7 mouse cellular contexts compared by ENCODE assay signal in genomic region chr12:85280845-85281651, GRCm38 (mm10). TPM values are rescaled to one million over a fixed set of nuclear protein-coding genes. Genes with fewer than 3 reads are reported as not detected.
DNase-seq lines count a peak whose midpoint lies in the region; ATAC-seq and TF ChIP-seq lines count a peak whose summit lies in the region.

No protein-coding gene starts in this region.

- no peak for TF ChIP-seq POLR2A in limb, embryonic 14.5 days (IDR thresholded peaks at IDR 0.05; ENCODE audit: borderline replicate concordance, extremely low read depth, insufficient read depth, insufficient read length)

- H3K9ac ChIP-seq in lung, postnatal 0 days (replicated peaks; ENCODE audit: low read depth), result no peak overlapping the region
- H3K9ac ChIP-seq in forebrain, embryonic 13.5 days, result no peak overlapping the region
- no peak overlapping the region for H3K9ac ChIP-seq in limb, embryonic 14.5 days (ENCODE audit: low read depth, low read length, severe bottlenecking)
- H3K9ac ChIP-seq in stomach, embryonic 15.5 days, result no peak overlapping the region

- H3K9me3 ChIP-seq in lung, postnatal 0 days (ENCODE audit: low read length), result no peaks in the 10 kb centered on the region
- H3K9me3 ChIP-seq in forebrain, embryonic 13.5 days (replicated peaks), result no peaks in the 10 kb centered on the region
- no peaks in the 10 kb centered on the region for H3K9me3 ChIP-seq in limb, embryonic 14.5 days (ENCODE audit: control insufficient read depth, low read length)
- H3K9me3 ChIP-seq in stomach, embryonic 15.5 days, result no peaks in the 10 kb centered on the region

- peak; percentile 25 for DNase-seq in lung, postnatal 0 days (ENCODE audit: low spot score)
- no peak for DNase-seq in lung, postnatal 10 days
- no peak for DNase-seq in limb, embryonic 14.5 days (ENCODE audit: low spot score)
- no peak for DNase-seq in frontal cortex, postnatal 36 days (ENCODE audit: low spot score in 2 of 2)
- DNase-seq in adipocyte (ENCODE audit: low spot score), result no peak

- H3K4me2 ChIP-seq in lung, postnatal 0 days (replicated peaks; ENCODE audit: low read depth, low read length), result peak overlapping the region; percentile 89
- H3K4me2 ChIP-seq in forebrain, embryonic 13.5 days, result peak overlapping the region; percentile 86
- H3K4me2 ChIP-seq in limb, embryonic 14.5 days (replicated peaks; ENCODE audit: low read depth, low read length, severe bottlenecking), result peak overlapping the region; percentile 93
- peak overlapping the region; percentile 69 for H3K4me2 ChIP-seq in stomach, embryonic 15.5 days

- H3K4me1 ChIP-seq in lung, postnatal 0 days (ENCODE audit: insufficient read depth, low read depth, low read length), result no peaks in the 10 kb centered on the region
- peaks cover 15% of the 10 kb centered on the region for H3K4me1 ChIP-seq in forebrain, embryonic 13.5 days
- peaks cover 5% of the 10 kb centered on the region for H3K4me1 ChIP-seq in limb, embryonic 14.5 days (ENCODE audit: control insufficient read depth, insufficient read depth, low read length)
- H3K4me1 ChIP-seq in stomach, embryonic 15.5 days, result peaks cover 3% of the 10 kb centered on the region; the same call in 1 of the 2 replicates

- no peak for TF ChIP-seq EP300 in lung, postnatal 0 days (IDR thresholded peaks at IDR 0.05)

- no peaks in the 10 kb centered on the region for H3K36me3 ChIP-seq in lung, postnatal 0 days (ENCODE audit: insufficient read depth, low read length)
- H3K36me3 ChIP-seq in forebrain, embryonic 13.5 days (ENCODE audit: poor library complexity, severe bottlenecking), result no peaks in the 10 kb centered on the region
- no peaks in the 10 kb centered on the region for H3K36me3 ChIP-seq in limb, embryonic 14.5 days (ENCODE audit: control insufficient read depth, insufficient read depth, low read length)
- no peaks in the 10 kb centered on the region for H3K36me3 ChIP-seq in stomach, embryonic 15.5 days

- no peak for ATAC-seq in lung, postnatal 0 days
- ATAC-seq in forebrain, embryonic 13.5 days, result no peak; the same call in 1 of the 2 replicates
- ATAC-seq in limb, embryonic 14.5 days (ENCODE audit: low FRiP score, low read depth), result 0 out of 2 replicates have a peak, but pooled peaks have one; percentile 11
- ATAC-seq in stomach, embryonic 15.5 days (ENCODE audit: insufficient read depth, low FRiP score, low read depth), result no peak

- no peak overlapping the region for H3K27ac ChIP-seq in lung, postnatal 0 days (ENCODE audit: low read length)
- peak overlapping the region; percentile 40; the same call in 1 of the 2 replicates for H3K27ac ChIP-seq in forebrain, embryonic 13.5 days
- H3K27ac ChIP-seq in limb, embryonic 14.5 days (replicated peaks; ENCODE audit: low read depth, low read length), result no peak overlapping the region
- H3K27ac ChIP-seq in stomach, embryonic 15.5 days, result no peak overlapping the region

- no peak for TF ChIP-seq CTCF in lung, postnatal 0 days (IDR thresholded peaks at IDR 0.05)

- WGBS in lung, postnatal 0 days, result 65% methylated on average over 12 of the region's 12 CpGs
- 48% methylated on average over 12 of the region's 12 CpGs for WGBS in forebrain, embryonic 13.5 days
- WGBS in limb, embryonic 14.5 days, result 66% methylated on average over 12 of the region's 12 CpGs
- WGBS in stomach, embryonic 15.5 days, result 58% methylated on average over 12 of the region's 12 CpGs

- H3K27me3 ChIP-seq in lung, postnatal 0 days (replicated peaks; ENCODE audit: insufficient read depth, low read length), result no peaks in the 10 kb centered on the region
- H3K27me3 ChIP-seq in forebrain, embryonic 13.5 days, result no peaks in the 10 kb centered on the region
- H3K27me3 ChIP-seq in limb, embryonic 14.5 days (ENCODE audit: control insufficient read depth, insufficient read depth, low read length), result no peaks in the 10 kb centered on the region
- H3K27me3 ChIP-seq in stomach, embryonic 15.5 days (replicated peaks), result no peaks in the 10 kb centered on the region

- H3K4me3 ChIP-seq in lung, postnatal 0 days (ENCODE audit: low read depth, low read length), result peak overlapping the region; percentile 72; the same call in 1 of the 2 replicates
- H3K4me3 ChIP-seq in forebrain, embryonic 13.5 days, result peak overlapping the region; percentile 81
- H3K4me3 ChIP-seq in limb, embryonic 14.5 days (replicated peaks; ENCODE audit: low read length), result peak overlapping the region; percentile 78
- no peak overlapping the region for H3K4me3 ChIP-seq in stomach, embryonic 15.5 days (replicated peaks)

RNA-seq across cellular contexts. Expression of gene Acyp1, which starts 7.2 kb away (rescaled TPM):
- polyA plus RNA-seq in lung, postnatal 0 days (2015; fragmentation: Nextera tagmentation; extraction: Ambion mirVana), result 54.9 and 68.2 TPM in 2 replicates
- 69.2 and 75.7 TPM in 2 replicates for polyA plus RNA-seq in forebrain, embryonic 13.5 days (2015; fragmentation: Nextera tagmentation; extraction: Ambion mirVana)
- polyA plus RNA-seq in limb, embryonic 14.5 days (2012; rRNA removed), result 20.2 and 32.3 TPM in 2 replicates
- 40.6 and 45.3 TPM in 2 replicates for polyA plus RNA-seq in limb, embryonic 14.5 days (2014; fragmentation: Nextera tagmentation; extraction: Ambion mirVana)
- polyA plus RNA-seq in stomach, embryonic 15.5 days (2015; fragmentation: Nextera tagmentation; extraction: Ambion mirVana), result 52.6 and 55.6 TPM in 2 replicates

RNA-seq across cellular contexts. Expression of gene Zc2hc1c, which starts 7.3 kb away (rescaled TPM):
- polyA plus RNA-seq in lung, postnatal 0 days (2015; fragmentation: Nextera tagmentation; extraction: Ambion mirVana), result 2.6 and 2.7 TPM in 2 replicates
- 1.0 and 1.4 TPM in 2 replicates for polyA plus RNA-seq in forebrain, embryonic 13.5 days (2015; fragmentation: Nextera tagmentation; extraction: Ambion mirVana)
- polyA plus RNA-seq in limb, embryonic 14.5 days (2012; rRNA removed), result 0.65 and 0.75 TPM in 2 replicates
- 1.5 and 1.6 TPM in 2 replicates for polyA plus RNA-seq in limb, embryonic 14.5 days (2014; fragmentation: Nextera tagmentation; extraction: Ambion mirVana)
- 2.2 TPM in 2 replicates for polyA plus RNA-seq in stomach, embryonic 15.5 days (2015; fragmentation: Nextera tagmentation; extraction: Ambion mirVana)

RNA-seq across cellular contexts. Expression of gene Mlh3, which starts 10.6 kb away (rescaled TPM):
- polyA plus RNA-seq in lung, postnatal 0 days (2015; fragmentation: Nextera tagmentation; extraction: Ambion mirVana), result 4.2 and 5.0 TPM in 2 replicates
- polyA plus RNA-seq in forebrain, embryonic 13.5 days (2015; fragmentation: Nextera tagmentation; extraction: Ambion mirVana), result 7.5 and 9.8 TPM in 2 replicates
- polyA plus RNA-seq in limb, embryonic 14.5 days (2012; rRNA removed), result 11.3 and 12.3 TPM in 2 replicates
- polyA plus RNA-seq in limb, embryonic 14.5 days (2014; fragmentation: Nextera tagmentation; extraction: Ambion mirVana), result 8.6 and 9.3 TPM in 2 replicates
- polyA plus RNA-seq in stomach, embryonic 15.5 days (2015; fragmentation: Nextera tagmentation; extraction: Ambion mirVana), result 6.8 and 7.1 TPM in 2 replicates

RNA-seq across cellular contexts. Expression of gene Nek9, which starts 58.1 kb away (rescaled TPM):
- 11.1 and 11.5 TPM in 2 replicates for polyA plus RNA-seq in lung, postnatal 0 days (2015; fragmentation: Nextera tagmentation; extraction: Ambion mirVana)
- 13.4 and 15.6 TPM in 2 replicates for polyA plus RNA-seq in forebrain, embryonic 13.5 days (2015; fragmentation: Nextera tagmentation; extraction: Ambion mirVana)
- 47.4 and 49.0 TPM in 2 replicates for polyA plus RNA-seq in limb, embryonic 14.5 days (2012; rRNA removed)
- polyA plus RNA-seq in limb, embryonic 14.5 days (2014; fragmentation: Nextera tagmentation; extraction: Ambion mirVana), result 22.0 and 22.2 TPM in 2 replicates
- polyA plus RNA-seq in stomach, embryonic 15.5 days (2015; fragmentation: Nextera tagmentation; extraction: Ambion mirVana), result 16.2 and 18.8 TPM in 2 replicates
